Mouse (Mus musculus): Measurements from ENCODE around the gene Grb2. TPM values are rescaled to one million over a fixed set of nuclear protein-coding genes. Genes with fewer than 3 reads are reported as not detected.

Gene Grb2
- polyA plus RNA-seq, 1 experiment = 45.0 TPM

DNA sequence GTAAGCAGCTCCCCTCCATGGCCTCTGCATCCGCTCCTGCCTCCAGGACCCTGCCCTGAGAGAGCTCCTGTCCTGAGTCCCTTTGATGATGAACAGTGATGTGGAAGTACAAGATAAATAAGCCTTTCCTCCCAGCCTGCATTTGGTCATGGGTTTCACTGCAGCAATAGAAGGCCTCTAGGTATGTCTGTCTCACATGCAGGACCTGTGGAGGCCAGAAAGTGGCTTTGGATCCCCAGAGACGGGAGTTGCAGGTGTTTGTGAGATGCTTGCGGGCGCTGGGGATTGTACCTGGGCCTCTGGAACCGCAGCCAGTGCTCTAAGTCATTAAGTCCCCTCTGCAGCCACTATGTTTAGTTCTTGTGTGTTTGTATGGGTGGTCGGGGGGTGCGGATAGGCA is 88.4 kb downstream of the Grb2 start:
- H3K36me3 ChIP-seq (ENCODE audit: control insufficient read depth, insufficient read depth) = peaks cover 8% of the 10 kb centered on the region

DNA sequence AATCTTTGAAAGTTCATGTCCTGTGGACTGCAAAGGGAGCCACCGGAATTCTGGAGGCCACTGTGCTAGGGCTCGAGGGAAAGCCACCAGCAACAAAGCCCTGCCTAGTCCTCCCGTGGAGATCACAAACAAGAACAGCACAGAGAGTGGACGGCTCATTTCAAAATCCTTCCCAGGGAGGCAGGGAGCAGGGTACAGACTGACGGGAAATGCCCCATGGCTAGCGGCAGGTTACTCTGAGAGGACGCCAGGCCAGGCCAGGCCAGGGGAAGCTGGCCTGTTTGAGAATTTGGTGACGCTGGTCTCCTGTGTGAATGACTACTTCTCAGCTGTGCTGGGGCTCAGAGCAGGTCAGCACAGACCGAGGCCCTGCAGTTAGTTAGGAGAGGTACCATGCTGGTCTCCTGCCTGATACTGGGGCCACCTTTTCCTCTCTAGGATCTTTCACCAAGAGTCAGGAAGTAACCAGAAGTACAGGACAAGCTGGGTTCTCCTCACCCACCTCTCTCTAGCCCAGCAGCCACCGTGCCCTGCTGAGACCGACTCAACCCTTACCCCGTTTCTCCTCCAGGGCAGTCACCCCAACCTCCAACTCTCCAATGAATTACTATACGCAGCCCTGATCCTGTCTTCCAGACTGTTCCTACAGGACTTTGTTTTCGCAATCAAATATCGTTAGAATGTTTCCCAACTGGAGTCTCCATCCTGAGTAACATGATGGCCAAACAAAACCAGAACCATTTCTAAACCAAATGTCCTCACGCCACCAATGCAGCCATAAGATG is 89.5 kb downstream of the Grb2 start:
- TF ChIP-seq FOSL1 (IDR thresholded peaks at IDR 0.05; ENCODE audit: insufficient read depth, low read length, poor library complexity, severe bottlenecking) = no peak
- TF ChIP-seq MAX (IDR thresholded peaks at IDR 0.05) = no peak
- no peak for TF ChIP-seq USF1 (IDR thresholded peaks at IDR 0.05; ENCODE audit: low read depth)
- no peak for TF ChIP-seq MYOD1 (IDR thresholded peaks at IDR 0.05; ENCODE audit: control insufficient read depth, insufficient read length, low read depth)
- no peak for TF ChIP-seq CTCF (IDR thresholded peaks at IDR 0.05; ENCODE audit: control insufficient read depth, insufficient read depth, insufficient read length)
- TF ChIP-seq CEBPB (IDR thresholded peaks at IDR 0.05; ENCODE audit: low read depth) = no peak
- no peak for TF ChIP-seq MYOG (IDR thresholded peaks at IDR 0.05; ENCODE audit: control insufficient read depth, extremely low read depth, insufficient read length)
- no peaks in the 10 kb centered on the region for H3K79me3 ChIP-seq (ENCODE audit: low read depth)
- H3K4me3 ChIP-seq (ENCODE audit: insufficient read depth, poor library complexity, severe bottlenecking) = no peak overlapping the region
- H3K36me3 ChIP-seq (ENCODE audit: control insufficient read depth, insufficient read depth) = peaks cover 8% of the 10 kb centered on the region
- H3K27me3 ChIP-seq (ENCODE audit: control insufficient read depth, insufficient read depth, insufficient read length) = no peaks in the 10 kb centered on the region
- no peaks in the 10 kb centered on the region for H3K79me2 ChIP-seq (ENCODE audit: control insufficient read depth, insufficient read depth)
- no peak overlapping the region for H3ac ChIP-seq (ENCODE audit: control insufficient read depth, insufficient read length, low read depth)

More for the DNA sequence above, 88.4 kb downstream of the Grb2 start:
- Histone ChIP-seq H3K27me3 (ENCODE audit: control insufficient read depth, insufficient read depth, insufficient read length) (no peaks in the 10 kb centered on the region), H3ac (ENCODE audit: control insufficient read depth, insufficient read length, low read depth) (no peak overlapping the region), H3K4me3 (ENCODE audit: insufficient read depth, poor library complexity, severe bottlenecking) (no peak overlapping the region), H3K79me2 (ENCODE audit: control insufficient read depth, insufficient read depth) (no peaks in the 10 kb centered on the region), H3K79me3 (ENCODE audit: low read depth) (no peaks in the 10 kb centered on the region)
- TF ChIP-seq CEBPB (IDR thresholded peaks at IDR 0.05; ENCODE audit: low read depth) = no peak
- no peak for TF ChIP-seq CTCF (IDR thresholded peaks at IDR 0.05; ENCODE audit: control insufficient read depth, insufficient read depth, insufficient read length)
- no peak for TF ChIP-seq MAX (IDR thresholded peaks at IDR 0.05)
- TF ChIP-seq MYOD1 (IDR thresholded peaks at IDR 0.05; ENCODE audit: control insufficient read depth, insufficient read length, low read depth) = no peak
- TF ChIP-seq USF1 (IDR thresholded peaks at IDR 0.05; ENCODE audit: low read depth) = no peak
- no peak for TF ChIP-seq MYOG (IDR thresholded peaks at IDR 0.05; ENCODE audit: control insufficient read depth, extremely low read depth, insufficient read length)
- no peak for TF ChIP-seq FOSL1 (IDR thresholded peaks at IDR 0.05; ENCODE audit: insufficient read depth, low read length, poor library complexity, severe bottlenecking)

DNA sequence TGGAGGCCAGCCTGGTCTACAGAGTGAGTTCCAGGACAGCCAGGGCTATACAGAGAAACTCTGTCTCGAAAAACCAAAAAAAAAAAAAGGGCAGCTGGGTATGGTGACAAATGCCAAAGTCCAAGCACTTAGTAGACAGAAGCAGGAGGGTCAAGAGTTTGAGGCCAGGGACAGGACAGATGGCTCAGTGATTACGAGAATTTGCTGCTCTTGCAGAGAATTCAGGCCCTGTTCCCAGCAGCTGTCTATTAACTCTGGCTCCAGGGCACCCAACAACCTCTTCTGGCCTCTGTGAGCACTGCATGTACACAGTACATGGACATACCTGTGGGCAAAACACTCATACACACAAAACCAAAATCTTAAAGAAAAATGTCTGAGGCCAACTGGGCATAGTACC is 90.4 kb downstream of the Grb2 start:
- H3K79me3 ChIP-seq (ENCODE audit: low read depth) = no peaks in the 10 kb centered on the region
- H3K79me2 ChIP-seq (ENCODE audit: control insufficient read depth, insufficient read depth) = no peaks in the 10 kb centered on the region
- no peak overlapping the region for H3ac ChIP-seq (ENCODE audit: control insufficient read depth, insufficient read length, low read depth)
- no peak overlapping the region for H3K4me3 ChIP-seq (ENCODE audit: insufficient read depth, poor library complexity, severe bottlenecking)
- no peak for TF ChIP-seq MYOD1 (IDR thresholded peaks at IDR 0.05; ENCODE audit: control insufficient read depth, insufficient read length, low read depth)
- no peak for TF ChIP-seq MYOG (IDR thresholded peaks at IDR 0.05; ENCODE audit: control insufficient read depth, extremely low read depth, insufficient read length)
- no peak for TF ChIP-seq USF1 (IDR thresholded peaks at IDR 0.05; ENCODE audit: low read depth)
- no peak for TF ChIP-seq FOSL1 (IDR thresholded peaks at IDR 0.05; ENCODE audit: insufficient read depth, low read length, poor library complexity, severe bottlenecking)
- no peak for TF ChIP-seq CTCF (IDR thresholded peaks at IDR 0.05; ENCODE audit: control insufficient read depth, insufficient read depth, insufficient read length)
- TF ChIP-seq MAX (IDR thresholded peaks at IDR 0.05) = no peak
- no peak for TF ChIP-seq CEBPB (IDR thresholded peaks at IDR 0.05; ENCODE audit: low read depth)
- H3K36me3 ChIP-seq (ENCODE audit: control insufficient read depth, insufficient read depth) = peaks cover 8% of the 10 kb centered on the region
- no peaks in the 10 kb centered on the region for H3K27me3 ChIP-seq (ENCODE audit: control insufficient read depth, insufficient read depth, insufficient read length)

DNA sequence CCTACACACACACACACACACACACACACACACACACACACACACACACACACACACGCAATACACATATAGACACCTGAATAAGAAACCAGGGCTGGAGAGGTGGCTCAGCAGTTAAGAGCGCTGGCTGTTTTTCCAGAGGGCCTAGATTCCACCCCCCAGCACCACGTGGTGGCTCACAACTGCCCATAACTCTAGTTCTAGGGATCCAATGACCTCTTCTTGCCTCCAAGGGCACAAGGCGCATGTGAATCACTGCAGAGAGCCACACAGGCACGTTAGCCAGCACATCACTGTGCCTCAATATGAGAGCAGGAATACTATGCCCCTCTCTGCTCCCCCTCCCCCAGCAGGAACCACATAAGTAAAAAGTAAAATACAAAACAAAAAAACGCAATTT is 91.5 kb downstream of the Grb2 start:
- no peak for TF ChIP-seq CTCF (IDR thresholded peaks at IDR 0.05; ENCODE audit: control insufficient read depth, insufficient read depth, insufficient read length)
- TF ChIP-seq MYOG (IDR thresholded peaks at IDR 0.05; ENCODE audit: control insufficient read depth, extremely low read depth, insufficient read length) = no peak
- TF ChIP-seq USF1 (IDR thresholded peaks at IDR 0.05; ENCODE audit: low read depth) = no peak
- no peak for TF ChIP-seq CEBPB (IDR thresholded peaks at IDR 0.05; ENCODE audit: low read depth)
- TF ChIP-seq FOSL1 (IDR thresholded peaks at IDR 0.05; ENCODE audit: insufficient read depth, low read length, poor library complexity, severe bottlenecking) = no peak
- TF ChIP-seq MYOD1 (IDR thresholded peaks at IDR 0.05; ENCODE audit: control insufficient read depth, insufficient read length, low read depth) = no peak
- no peak for TF ChIP-seq MAX (IDR thresholded peaks at IDR 0.05)
- H3K79me2 ChIP-seq (ENCODE audit: control insufficient read depth, insufficient read depth) = no peaks in the 10 kb centered on the region
- no peak overlapping the region for H3ac ChIP-seq (ENCODE audit: control insufficient read depth, insufficient read length, low read depth)
- no peaks in the 10 kb centered on the region for H3K27me3 ChIP-seq (ENCODE audit: control insufficient read depth, insufficient read depth, insufficient read length)
- peaks cover 8% of the 10 kb centered on the region for H3K36me3 ChIP-seq (ENCODE audit: control insufficient read depth, insufficient read depth)
- H3K4me3 ChIP-seq (ENCODE audit: insufficient read depth, poor library complexity, severe bottlenecking) = no peak overlapping the region
- H3K79me3 ChIP-seq (ENCODE audit: low read depth) = no peaks in the 10 kb centered on the region

DNA sequence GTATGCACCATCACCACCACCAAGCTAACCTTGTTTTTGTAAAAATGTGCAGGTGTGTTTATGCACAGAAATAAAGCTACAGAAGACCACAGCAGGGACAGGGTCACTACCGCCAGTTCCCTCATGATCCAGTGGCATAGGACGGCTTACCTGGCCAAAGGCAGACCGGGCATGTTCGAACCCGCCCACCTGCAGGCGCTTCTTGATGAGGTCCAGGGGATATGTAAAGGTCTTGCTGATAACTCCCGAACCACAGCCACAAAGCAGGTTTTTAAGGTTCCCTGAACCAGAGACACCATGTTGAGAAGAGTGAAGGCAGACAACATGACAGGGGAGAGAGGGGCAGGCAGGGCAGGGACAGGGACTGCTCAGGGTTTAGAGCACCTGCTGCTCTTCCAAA is 92.0 kb downstream of the Grb2 start:
- no peaks in the 10 kb centered on the region for H3K79me2 ChIP-seq (ENCODE audit: control insufficient read depth, insufficient read depth)
- H3K36me3 ChIP-seq (ENCODE audit: control insufficient read depth, insufficient read depth) = peaks cover 8% of the 10 kb centered on the region
- H3K79me3 ChIP-seq (ENCODE audit: low read depth) = no peaks in the 10 kb centered on the region
- TF ChIP-seq CTCF (IDR thresholded peaks at IDR 0.05; ENCODE audit: control insufficient read depth, insufficient read depth, insufficient read length) = no peak
- TF ChIP-seq MYOD1 (IDR thresholded peaks at IDR 0.05; ENCODE audit: control insufficient read depth, insufficient read length, low read depth) = no peak
- TF ChIP-seq MYOG (IDR thresholded peaks at IDR 0.05; ENCODE audit: control insufficient read depth, extremely low read depth, insufficient read length) = no peak
- no peak for TF ChIP-seq USF1 (IDR thresholded peaks at IDR 0.05; ENCODE audit: low read depth)
- TF ChIP-seq CEBPB (IDR thresholded peaks at IDR 0.05; ENCODE audit: low read depth) = no peak
- no peak for TF ChIP-seq FOSL1 (IDR thresholded peaks at IDR 0.05; ENCODE audit: insufficient read depth, low read length, poor library complexity, severe bottlenecking)
- no peak for TF ChIP-seq MAX (IDR thresholded peaks at IDR 0.05)
- H3K4me3 ChIP-seq (ENCODE audit: insufficient read depth, poor library complexity, severe bottlenecking) = no peak overlapping the region
- H3K27me3 ChIP-seq (ENCODE audit: control insufficient read depth, insufficient read depth, insufficient read length) = no peaks in the 10 kb centered on the region
- H3ac ChIP-seq (ENCODE audit: control insufficient read depth, insufficient read length, low read depth) = no peak overlapping the region

Measured in C2C12 (cell line).